Mouse (Mus musculus): ENCODE measurements around the gene Col4a5. TPM values are rescaled to one million over a fixed set of nuclear protein-coding genes. Genes with fewer than 3 reads are reported as not detected.

Col4a5 gene
- total and polyA plus RNA-seq, 3 experiments, result not detected

GRCm38 (mm10) chrX:141723936-141724335 is 248.8 kb downstream of the Col4a5 start:
- dilution Hi-C loops (cut with MboI; ENCODE audit: extremely low pct_ligation_motif_present, extremely low pct_unique_long_range_greater_than_20kb, low sequenced_read_pairs) (no loop called here), in situ Hi-C loops (cut with MboI; ENCODE audit: low pct_ligation_motif_present, low pct_unique_long_range_greater_than_20kb, low sequenced_read_pairs) (no loop called here)
- Histone ChIP-seq H3K27ac (ENCODE audit: insufficient read depth, low read depth) (no peak overlapping the region), H3K4me3 (replicated peaks in 1 of 3; ENCODE audit: low read depth in 2 of 3, low read length in 2 of 3, poor library complexity in 1 of 3) (no peak overlapping the region), H3K27me3 (replicated peaks) (no peaks in the 10 kb centered on the region), H3K9me3 (replicated peaks; ENCODE audit: low read length) (no peaks in the 10 kb centered on the region), H3K4me1 (ENCODE audit: control insufficient read depth in 1 of 2, insufficient read depth in 2 of 2) (no peaks in the 10 kb centered on the region), H3K9ac (ENCODE audit: insufficient read depth, low read depth) (no peak overlapping the region), H3K36me3 (replicated peaks in 1 of 2; ENCODE audit: control insufficient read depth in 1 of 2, insufficient read depth in 1 of 2, low read length in 1 of 2) (no peaks in the 10 kb centered on the region), H3K79me2 (replicated peaks; ENCODE audit: control insufficient read depth, extremely low read depth, insufficient read depth, poor library complexity, severe bottlenecking) (no peaks in the 10 kb centered on the region), H3K4me2 (ENCODE audit: insufficient read depth, low read depth, poor library complexity, severe bottlenecking) (no peak overlapping the region)
- TF ChIP-seq MEF2A (IDR thresholded peaks at IDR 0.05; ENCODE audit: borderline replicate concordance, low read depth, low read length) (no peak), MXI1 (IDR thresholded peaks at IDR 0.05; ENCODE audit: low read depth, low read length) (no peak), HCFC1 (IDR thresholded peaks at IDR 0.05; ENCODE audit: low read depth, low read length) (no peak), MAFK (IDR thresholded peaks at IDR 0.05; ENCODE audit: insufficient replicate concordance, low read length) (no peak), POLR2A (IDR thresholded peaks at IDR 0.05; ENCODE audit: low read depth, low read length) (no peak), MAZ (IDR thresholded peaks at IDR 0.05; ENCODE audit: low read depth, low read length) (no peak), PAX5 (IDR thresholded peaks at IDR 0.05; ENCODE audit: low read length) (no peak), E2F4 (IDR thresholded peaks at IDR 0.05; ENCODE audit: insufficient replicate concordance, low read depth, low read length) (no peak), SMC3 (IDR thresholded peaks at IDR 0.05; ENCODE audit: low read depth, low read length) (no peak), ZMIZ1 (IDR thresholded peaks at IDR 0.05; ENCODE audit: low read depth, low read length) (no peak), EP300 (IDR thresholded peaks at IDR 0.05; ENCODE audit: low read length) (no peak), NELFE (IDR thresholded peaks at IDR 0.05; ENCODE audit: low read depth, low read length) (no peak), TBP (conservative IDR thresholded peaks at IDR 0.05; ENCODE audit: low read depth, low read length) (no peak), MAX (IDR thresholded peaks at IDR 0.05; ENCODE audit: low read length) (no peak), CHD2 (IDR thresholded peaks at IDR 0.05; ENCODE audit: low read length) (no peak), ELF1 (IDR thresholded peaks at IDR 0.05; ENCODE audit: low read depth, low read length) (no peak), SIN3A (IDR thresholded peaks at IDR 0.05; ENCODE audit: low read length) (no peak), IRF4 (IDR thresholded peaks at IDR 0.05; ENCODE audit: low read depth, low read length) (no peak), KAT2A (IDR thresholded peaks at IDR 0.05; ENCODE audit: insufficient replicate concordance, low read length) (no peak)
- DNase-seq (ENCODE audit: extremely low read depth), result no peak

GRCm38 (mm10) chrX:141724391-141724891 is 249.3 kb downstream of the Col4a5 start:
- H3K36me3 ChIP-seq (replicated peaks in 1 of 2; ENCODE audit: control insufficient read depth in 1 of 2, insufficient read depth in 1 of 2, low read length in 1 of 2), result no peaks in the 10 kb centered on the region
- no peaks in the 10 kb centered on the region for H3K79me2 ChIP-seq (replicated peaks; ENCODE audit: control insufficient read depth, extremely low read depth, insufficient read depth, poor library complexity, severe bottlenecking)
- H3K4me2 ChIP-seq (ENCODE audit: insufficient read depth, low read depth, poor library complexity, severe bottlenecking), result no peak overlapping the region
- no peak overlapping the region for H3K4me3 ChIP-seq (replicated peaks in 1 of 3; ENCODE audit: low read depth in 2 of 3, low read length in 2 of 3, poor library complexity in 1 of 3)
- no peak overlapping the region for H3K9ac ChIP-seq (ENCODE audit: insufficient read depth, low read depth)
- DNase-seq (ENCODE audit: extremely low read depth), result no peak
- H3K9me3 ChIP-seq (replicated peaks; ENCODE audit: low read length), result no peaks in the 10 kb centered on the region
- no peaks in the 10 kb centered on the region for H3K4me1 ChIP-seq (ENCODE audit: control insufficient read depth in 1 of 2, insufficient read depth in 2 of 2)
- in situ Hi-C loops (cut with MboI; ENCODE audit: low pct_ligation_motif_present, low pct_unique_long_range_greater_than_20kb, low sequenced_read_pairs) (no loop called here), dilution Hi-C loops (cut with MboI; ENCODE audit: extremely low pct_ligation_motif_present, extremely low pct_unique_long_range_greater_than_20kb, low sequenced_read_pairs) (no loop called here)
- no peak for TF ChIP-seq POLR2AphosphoS2 (IDR thresholded peaks at IDR 0.05; ENCODE audit: low read depth, low read length)
- no peak for TF ChIP-seq E2F4 (IDR thresholded peaks at IDR 0.05; ENCODE audit: insufficient replicate concordance, low read depth, low read length)
- no peak for TF ChIP-seq ZMIZ1 (IDR thresholded peaks at IDR 0.05; ENCODE audit: low read depth, low read length)
- TF ChIP-seq MAFK (IDR thresholded peaks at IDR 0.05; ENCODE audit: insufficient replicate concordance, low read length), result no peak
- no peak overlapping the region for H3K27ac ChIP-seq (ENCODE audit: insufficient read depth, low read depth)
- H3K27me3 ChIP-seq (replicated peaks), result no peaks in the 10 kb centered on the region

All from CH12.LX (cell line).